Mouse (Mus musculus) megakaryocyte, embryonic 14.5 days (primary cell): Measurements from ENCODE around the gene Vapa.

Experiments used
- FLI1 ChIP-seq: IDR thresholded peaks from 2 replicates; pipeline ENCODE4 v1.6.1; 2012; ENCODE audit warnings: low read length, inconsistent platforms, mixed read lengths
- GATA1 ChIP-seq: IDR thresholded peaks from 3 replicates; pipeline ENCODE4 v1.6.1; 2012; ENCODE audit warnings: mixed read lengths, low read length, inconsistent platforms, borderline replicate concordance

DNA sequence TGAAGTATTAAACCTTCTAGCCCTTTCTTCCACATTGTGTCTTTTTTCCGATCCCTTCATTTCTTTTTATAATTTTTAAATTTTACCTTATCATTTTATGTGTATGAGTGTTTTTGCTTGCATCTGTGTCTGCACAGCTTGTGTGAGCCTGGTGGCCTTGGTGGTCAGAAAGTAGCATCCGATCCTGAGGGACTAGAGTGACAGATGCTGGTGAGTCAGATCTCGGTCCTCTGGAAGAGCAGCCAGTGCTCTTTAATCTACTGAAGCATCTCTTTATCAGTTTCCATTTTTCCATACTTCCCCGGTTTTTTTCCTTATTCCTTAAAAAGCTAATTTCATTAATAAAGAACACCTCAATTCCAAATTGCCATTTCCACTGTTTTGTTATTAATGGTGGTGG, 63.0 kb downstream of the Vapa start:
- TF ChIP-seq GATA1 (no peak), FLI1 (no peak)
